ENCODE assay signal across 22 mouse cellular contexts in the genomic region with DNA sequence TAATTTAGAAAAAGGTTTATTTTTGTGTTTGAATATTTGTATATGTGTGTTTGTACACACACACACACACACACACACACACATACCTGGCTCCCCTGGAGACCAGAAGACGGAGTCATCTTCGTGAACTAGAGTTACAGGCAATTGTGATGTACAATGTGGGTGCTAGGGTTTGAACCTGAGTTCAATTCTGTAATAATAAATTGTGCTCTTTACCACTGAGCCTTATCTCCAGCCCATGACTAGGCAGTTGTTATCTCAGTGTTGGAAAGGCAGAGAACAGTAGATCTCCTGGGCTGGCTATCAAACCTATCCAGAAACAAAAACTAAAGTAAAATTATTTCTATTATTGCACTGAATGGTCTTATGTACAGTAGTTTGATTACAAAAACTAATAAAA. TPM values are rescaled to one million over a fixed set of nuclear protein-coding genes. Genes with fewer than 3 reads are reported as not detected.
DNase-seq lines count a peak whose midpoint lies in the region; ATAC-seq and TF ChIP-seq lines count a peak whose summit lies in the region.
"Had no signal": no experiment of that assay in that cellular context is flagged by ENCODE, and none has a peak within 500 bp of the region (broad histone marks: within the 10 kb centered on the region; RNA-seq: fewer than 3 reads in every experiment).

No protein-coding gene starts in this region.

- peaks cover 14% of the 10 kb centered on the region for H3K79me2 ChIP-seq in MEL (ENCODE audit: control insufficient read depth, insufficient read depth, low read length, poor library complexity)

- no peak for TF ChIP-seq CTCF in MEL (IDR thresholded peaks at IDR 0.05 in 2 of 3, conservative IDR thresholded peaks at IDR 0.05 in 1 of 3; ENCODE audit: control insufficient read depth in 1 of 3, insufficient read depth in 1 of 3, low read depth in 2 of 3, low read length in 3 of 3, poor library complexity in 1 of 3, severe bottlenecking in 1 of 3)

- H3K9me3 ChIP-seq in midbrain, embryonic 13.5 days: no peaks in the 10 kb centered on the region
- H3K9me3 ChIP-seq in midbrain, embryonic 10.5 days (replicated peaks): 0 out of 2 replicates have a peak, but pooled peaks cover 6% of the 10 kb centered on the region
- H3K9me3 ChIP-seq in MEL (replicated peaks; ENCODE audit: insufficient read depth, low read length): no peaks in the 10 kb centered on the region
- H3K9me3 ChIP-seq in liver, embryonic 12.5 days (replicated peaks): no peaks in the 10 kb centered on the region
- H3K9me3 ChIP-seq: embryonic facial prominence, embryonic 15.5 days; forebrain, embryonic 12.5 days; megakaryocyte, embryonic 14.5 days; neural tube, embryonic 12.5 days had no signal

- no peaks in the 10 kb centered on the region for H3K27me3 ChIP-seq in midbrain, embryonic 13.5 days
- H3K27me3 ChIP-seq in midbrain, embryonic 10.5 days (ENCODE audit: low read depth, poor library complexity, severe bottlenecking): no peaks in the 10 kb centered on the region
- H3K27me3 ChIP-seq in MEL (ENCODE audit: control insufficient read depth in 1 of 2, insufficient read depth in 2 of 2, low read length in 2 of 2): no peaks in the 10 kb centered on the region
- H3K27me3 ChIP-seq in liver, embryonic 12.5 days (replicated peaks): no peaks in the 10 kb centered on the region
- H3K27me3 ChIP-seq: embryonic facial prominence, embryonic 15.5 days; forebrain, embryonic 12.5 days; megakaryocyte, embryonic 14.5 days; neural tube, embryonic 12.5 days had no signal

- H3K4me3 ChIP-seq in midbrain, embryonic 13.5 days (replicated peaks): no peak overlapping the region
- H3K4me3 ChIP-seq in midbrain, embryonic 10.5 days: no peak overlapping the region
- peak overlapping the region; percentile 7 to 95; a peak in 3 of 4 replicates for H3K4me3 ChIP-seq in MEL (ENCODE audit: control insufficient read depth in 1 of 2, insufficient read depth in 1 of 2, low read depth in 2 of 2, low read length in 2 of 2)
- H3K4me3 ChIP-seq in liver, embryonic 12.5 days: no peak overlapping the region; the same call in 1 of the 2 replicates
- H3K4me3 ChIP-seq: forebrain, embryonic 12.5 days; neural tube, embryonic 12.5 days had no signal

- WGBS in midbrain, embryonic 13.5 days: 84% methylated on average over 2 of the region's 2 CpGs
- 91% methylated on average over 2 of the region's 2 CpGs for WGBS in midbrain, embryonic 10.5 days
- WGBS in liver, embryonic 12.5 days (ENCODE audit: insufficient replicate concordance): 77% methylated on average over 2 of the region's 2 CpGs

- TF ChIP-seq RAD21 in MEL (IDR thresholded peaks at IDR 0.05; ENCODE audit: low read depth, low read length): no peak

- TF ChIP-seq POLR2A in MEL (IDR thresholded peaks at IDR 0.05; ENCODE audit: control insufficient read depth in 1 of 2, insufficient read depth in 1 of 2, low read depth in 1 of 2, low read length in 2 of 2, poor library complexity in 1 of 2): peak in 1 of 2 experiments; percentile 52; a peak in 2 of 4 replicates

- H3K36me3 ChIP-seq in midbrain, embryonic 13.5 days: peaks cover 16% of the 10 kb centered on the region
- peaks cover 34% of the 10 kb centered on the region for H3K36me3 ChIP-seq in midbrain, embryonic 10.5 days
- H3K36me3 ChIP-seq in MEL (ENCODE audit: control insufficient read depth in 1 of 2, insufficient read depth in 2 of 2, low read length in 2 of 2): peaks cover 0 to 24% of the 10 kb centered on the region in 2 experiments; a peak in 3 of 4 replicates
- peaks cover 8% of the 10 kb centered on the region; the same call in 1 of the 2 replicates for H3K36me3 ChIP-seq in liver, embryonic 12.5 days

- no peak overlapping the region for H3K27ac ChIP-seq in midbrain, embryonic 13.5 days
- no peak overlapping the region for H3K27ac ChIP-seq in midbrain, embryonic 10.5 days (replicated peaks)
- H3K27ac ChIP-seq in MEL (ENCODE audit: control insufficient read depth, low read depth, low read length): peak overlapping the region; percentile 94
- peak overlapping the region; percentile 92 for H3K27ac ChIP-seq in liver, embryonic 12.5 days
- H3K27ac ChIP-seq: embryonic facial prominence, embryonic 15.5 days; forebrain, embryonic 12.5 days; neural tube, embryonic 12.5 days had no signal

- no peak overlapping the region for H3K9ac ChIP-seq in midbrain, embryonic 13.5 days (replicated peaks)
- H3K9ac ChIP-seq in MEL (ENCODE audit: control insufficient read depth, low read depth, low read length, poor library complexity, severe bottlenecking): peak overlapping the region; percentile 41
- no peak overlapping the region for H3K9ac ChIP-seq in liver, embryonic 12.5 days
- H3K9ac ChIP-seq: embryonic facial prominence, embryonic 15.5 days; forebrain, embryonic 12.5 days; neural tube, embryonic 12.5 days had no signal

- no peak for ATAC-seq in midbrain, embryonic 13.5 days
- peak; percentile 55 for ATAC-seq in liver, embryonic 12.5 days
- ATAC-seq in megakaryocyte-erythroid progenitor cell, adult 5-6 weeks (replicated peaks; ENCODE audit: low FRiP score, low TSS enrichment, poor library complexity, severe bottlenecking): peak; percentile 59

- 0 out of 2 replicates have a peak overlapping the region, but pooled peaks have one; percentile 22 for H3K4me2 ChIP-seq in midbrain, embryonic 13.5 days (replicated peaks)
- H3K4me2 ChIP-seq in liver, embryonic 12.5 days: peak overlapping the region; percentile 71
- H3K4me2 ChIP-seq: embryonic facial prominence, embryonic 15.5 days; neural tube, embryonic 12.5 days had no signal

- DNase-seq in midbrain, embryonic 10.5 days (ENCODE audit: low spot score): no peak
- peak; percentile 80 for DNase-seq in MEL (ENCODE audit: low read depth, low spot score)
- DNase-seq in urinary bladder, postnatal 14 days (ENCODE audit: low spot score): no peak
- no peak for DNase-seq in cerebellum, adult 18-20 months
- DNase-seq in adrenal gland, postnatal 4 days (ENCODE audit: low spot score in 2 of 2): no peak
- DNase-seq: adrenal gland, adult 2 months; cerebellum, adult 2 months; cerebellum, postnatal 36 days; gastrocnemius, postnatal 10 days; heart, adult 11 months; kidney, adult 18-20 months; kidney, postnatal 10 days; layer of hippocampus, postnatal 36 days; lung, postnatal 10 days; thymus, postnatal 14 days had no signal

- peak; percentile 92 to 95 for TF ChIP-seq EP300 in MEL (IDR thresholded peaks at IDR 0.05; ENCODE audit: low read depth in 1 of 2, low read length in 2 of 2)

- peaks cover 20% of the 10 kb centered on the region for H3K4me1 ChIP-seq in midbrain, embryonic 13.5 days (replicated peaks)
- H3K4me1 ChIP-seq in midbrain, embryonic 10.5 days: peaks cover 9% of the 10 kb centered on the region
- peaks cover 9 to 13% of the 10 kb centered on the region in 2 experiments for H3K4me1 ChIP-seq in MEL (ENCODE audit: control insufficient read depth in 1 of 2, insufficient read depth in 2 of 2, low read length in 2 of 2)
- H3K4me1 ChIP-seq in liver, embryonic 12.5 days: peaks cover 45% of the 10 kb centered on the region

RNA-seq across cellular contexts. Expression of a gene that starts 1.2 kb away (rescaled TPM):
- polyA plus RNA-seq in midbrain, embryonic 13.5 days (2015; fragmentation: Nextera tagmentation; extraction: Ambion mirVana): 50.4 and 57.8 TPM in 2 replicates
- polyA plus RNA-seq in midbrain, embryonic 10.5 days (2016; fragmentation: Nextera tagmentation; extraction: Ambion mirVana): 60.5 and 63.8 TPM in 2 replicates
- total RNA-seq in MEL (2012; rRNA removed): 40.3 and 49.8 TPM in 2 replicates
- 10 to 100 TPM in 1 of 2 experiments, not detected in 1; 50.7 TPM for polyA plus RNA-seq in MEL (2012; ENCODE audit: insufficient read depth in 1 of 2, insufficient read length in 2 of 2, low read depth in 1 of 2, low replicate concordance in 2 of 2, missing spikeins in 1 of 2)
- 26.8 and 28.6 TPM in 2 replicates for polyA plus RNA-seq in liver, embryonic 12.5 days (2016; fragmentation: Nextera tagmentation; extraction: Ambion mirVana)
- 99.9 and 106 TPM in 2 replicates for total RNA-seq in megakaryocyte-erythroid progenitor cell, adult 5-6 weeks (2014; fragmentation: Nextera tagmentation)
- total RNA-seq in megakaryocyte-erythroid progenitor cell, adult 5-6 weeks (2017): 80.9 and 82.8 TPM in 2 replicates
- 10 to 100 TPM; 32.0 to 41.9 TPM for total RNA-seq in adrenal gland, postnatal 4 days (2021)

RNA-seq across cellular contexts. Expression of a gene that starts 22.5 kb away (rescaled TPM):
- polyA plus RNA-seq in midbrain, embryonic 13.5 days (2015; fragmentation: Nextera tagmentation; extraction: Ambion mirVana): 56.6 and 56.9 TPM in 2 replicates
- polyA plus RNA-seq in midbrain, embryonic 10.5 days (2016; fragmentation: Nextera tagmentation; extraction: Ambion mirVana): 82.4 and 90.2 TPM in 2 replicates
- total RNA-seq in MEL (2012; rRNA removed): not detected in 2 replicates
- polyA plus RNA-seq in MEL (2012; ENCODE audit: insufficient read depth in 1 of 2, insufficient read length in 2 of 2, low read depth in 1 of 2, low replicate concordance in 2 of 2, missing spikeins in 1 of 2): not detected
- polyA plus RNA-seq in liver, embryonic 12.5 days (2016; fragmentation: Nextera tagmentation; extraction: Ambion mirVana): 3.0 and 3.8 TPM in 2 replicates
- total RNA-seq in megakaryocyte-erythroid progenitor cell, adult 5-6 weeks (2014; fragmentation: Nextera tagmentation): 0.54 and 1.5 TPM in 2 replicates
- 1.4 TPM in 1 of 2 replicates, not detected in the other for total RNA-seq in megakaryocyte-erythroid progenitor cell, adult 5-6 weeks (2017)
- total RNA-seq in adrenal gland, postnatal 4 days (2021): 10 to 100 TPM; 17.0 to 20.1 TPM

RNA-seq across cellular contexts. Expression of a gene that starts 26.8 kb away (rescaled TPM):
- 60.6 and 63.4 TPM in 2 replicates for polyA plus RNA-seq in midbrain, embryonic 13.5 days (2015; fragmentation: Nextera tagmentation; extraction: Ambion mirVana)
- 27.5 and 39.0 TPM in 2 replicates for polyA plus RNA-seq in midbrain, embryonic 10.5 days (2016; fragmentation: Nextera tagmentation; extraction: Ambion mirVana)
- total RNA-seq in MEL (2012; rRNA removed): 2.9 and 3.0 TPM in 2 replicates
- 1 to 10 TPM in 1 of 2 experiments, not detected in 1; 5.9 TPM for polyA plus RNA-seq in MEL (2012; ENCODE audit: insufficient read depth in 1 of 2, insufficient read length in 2 of 2, low read depth in 1 of 2, low replicate concordance in 2 of 2, missing spikeins in 1 of 2)
- polyA plus RNA-seq in liver, embryonic 12.5 days (2016; fragmentation: Nextera tagmentation; extraction: Ambion mirVana): 4.6 TPM in 2 replicates
- total RNA-seq in megakaryocyte-erythroid progenitor cell, adult 5-6 weeks (2014; fragmentation: Nextera tagmentation): 5.3 and 6.9 TPM in 2 replicates
- total RNA-seq in megakaryocyte-erythroid progenitor cell, adult 5-6 weeks (2017): 4.8 and 14.1 TPM in 2 replicates
- 10 to 100 TPM; 38.9 to 39.8 TPM for total RNA-seq in adrenal gland, postnatal 4 days (2021)

RNA-seq across cellular contexts. Expression of a gene that starts 27.2 kb away (rescaled TPM):
- polyA plus RNA-seq in midbrain, embryonic 13.5 days (2015; fragmentation: Nextera tagmentation; extraction: Ambion mirVana): 55.5 and 60.8 TPM in 2 replicates
- polyA plus RNA-seq in midbrain, embryonic 10.5 days (2016; fragmentation: Nextera tagmentation; extraction: Ambion mirVana): 50.1 and 56.1 TPM in 2 replicates
- 35.1 and 39.0 TPM in 2 replicates for total RNA-seq in MEL (2012; rRNA removed)
- polyA plus RNA-seq in MEL (2012; ENCODE audit: insufficient read depth in 1 of 2, insufficient read length in 2 of 2, low read depth in 1 of 2, low replicate concordance in 2 of 2, missing spikeins in 1 of 2): 10 to 100 TPM in 1 of 2 experiments, not detected in 1; 42.2 TPM
- 26.5 and 26.7 TPM in 2 replicates for polyA plus RNA-seq in liver, embryonic 12.5 days (2016; fragmentation: Nextera tagmentation; extraction: Ambion mirVana)
- total RNA-seq in megakaryocyte-erythroid progenitor cell, adult 5-6 weeks (2014; fragmentation: Nextera tagmentation): 24.9 and 26.9 TPM in 2 replicates
- total RNA-seq in megakaryocyte-erythroid progenitor cell, adult 5-6 weeks (2017): 29.7 and 32.5 TPM in 2 replicates
- 10 to 100 TPM; 61.8 to 62.0 TPM for total RNA-seq in adrenal gland, postnatal 4 days (2021)

RNA-seq across cellular contexts. Expression of a gene that starts 48.5 kb away (rescaled TPM):
- 46.5 and 50.4 TPM in 2 replicates for polyA plus RNA-seq in midbrain, embryonic 13.5 days (2015; fragmentation: Nextera tagmentation; extraction: Ambion mirVana)
- 38.9 and 49.7 TPM in 2 replicates for polyA plus RNA-seq in midbrain, embryonic 10.5 days (2016; fragmentation: Nextera tagmentation; extraction: Ambion mirVana)
- 46.5 and 47.5 TPM in 2 replicates for total RNA-seq in MEL (2012; rRNA removed)
- 10 to 100 TPM; 73.5 to 85.6 TPM for polyA plus RNA-seq in MEL (2012; ENCODE audit: insufficient read depth in 1 of 2, insufficient read length in 2 of 2, low read depth in 1 of 2, low replicate concordance in 2 of 2, missing spikeins in 1 of 2)
- 20.8 and 20.9 TPM in 2 replicates for polyA plus RNA-seq in liver, embryonic 12.5 days (2016; fragmentation: Nextera tagmentation; extraction: Ambion mirVana)
- 108 and 137 TPM in 2 replicates for total RNA-seq in megakaryocyte-erythroid progenitor cell, adult 5-6 weeks (2014; fragmentation: Nextera tagmentation)
- 52.5 and 86.4 TPM in 2 replicates for total RNA-seq in megakaryocyte-erythroid progenitor cell, adult 5-6 weeks (2017)
- 100 to 1,000 TPM; 153 to 165 TPM for total RNA-seq in adrenal gland, postnatal 4 days (2021)

Comparison
In these comparisons a context has a peak if more than half of its experiments do, and no peak if none do; other contexts are left out.
1. H3K27ac ChIP-seq: peak in MEL (single experiment) and liver, embryonic 12.5 days (single experiment); none in midbrain, embryonic 13.5 days (single experiment) and midbrain, embryonic 10.5 days (single experiment).
2. H3K4me3 ChIP-seq: peak in MEL (2 of 2); none in midbrain, embryonic 13.5 days (single experiment), midbrain, embryonic 10.5 days (single experiment) and liver, embryonic 12.5 days (single experiment).
3. RNA of a gene that starts 22.5 kb away (polyA plus RNA-seq): 82.4 to 90.2 TPM in midbrain, embryonic 10.5 days and 56.6 to 56.9 TPM in midbrain, embryonic 13.5 days; 3.0 to 3.8 TPM in liver, embryonic 12.5 days and not detected in MEL; every median in the first group is over 10 times any median in the second.